Mouse (Mus musculus) intestine, postnatal 0 days (tissue): ENCODE measurements around the gene Ascc1. TPM values are rescaled to one million over a fixed set of nuclear protein-coding genes. Genes with fewer than 3 reads are reported as not detected.

Experiments used
- ATAC-seq: fragments of 200-750 bp; cut with Nextera tagmentation; 2 replicates; pipeline ENCODE4 v1.8.0; 2017; ENCODE audit warnings: mild to moderate bottlenecking, moderate TSS enrichment, moderate library complexity
- H3K27ac ChIP-seq: fragments of 300-500 bp; sonication (generic); 2 replicates; pipeline ENCODE4 v1.5.1; 2014; ENCODE audit warnings: mild to moderate bottlenecking, low read depth, low read length, moderate library complexity
- H3K27me3 ChIP-seq: fragments of 300-500 bp; sonication (generic); replicated peaks from 2 replicates; pipeline ENCODE4 v1.6.1; 2014; ENCODE audit warnings: low read length, mixed read lengths; ENCODE audit not compliant: control insufficient read depth, insufficient read depth
- H3K36me3 ChIP-seq: fragments of 300-500 bp; sonication (generic); 2 replicates; pipeline ENCODE4 v1.6.1; 2014; ENCODE audit warnings: mild to moderate bottlenecking, moderate library complexity; ENCODE audit not compliant: control insufficient read depth, insufficient read depth
- H3K4me1 ChIP-seq: fragments of 300-500 bp; sonication (generic); replicated peaks from 2 replicates; pipeline ENCODE4 v1.6.1; 2014; ENCODE audit warnings: antibody characterized with exemption, low read length, mixed read lengths; ENCODE audit not compliant: control insufficient read depth, insufficient read depth
- H3K4me2 ChIP-seq: fragments of 300-500 bp; sonication (generic); replicated peaks from 2 replicates; pipeline ENCODE4 v1.6.1; 2014; ENCODE audit warnings: low read depth, mild to moderate bottlenecking, moderate library complexity
- H3K4me3 ChIP-seq: fragments of 300-500 bp; sonication (generic); 2 replicates; pipeline ENCODE4 v1.5.1; 2014; ENCODE audit warnings: low read depth, low read length
- H3K9ac ChIP-seq: fragments of 300-500 bp; sonication (generic); 2 replicates; pipeline ENCODE4 v1.6.1; 2014; ENCODE audit warnings: mild to moderate bottlenecking, low read depth, low read length
- H3K9me3 ChIP-seq: fragments of 300-500 bp; sonication (generic); 2 replicates; pipeline ENCODE4 v1.6.1; 2016; ENCODE audit warnings: mixed run types; ENCODE audit not compliant: control insufficient read depth
- CTCF ChIP-seq: sonication (generic); IDR thresholded peaks from 2 replicates; pipeline ENCODE4 v1.5.1; 2016; ENCODE audit warnings: low read depth, mild to moderate bottlenecking, control low read depth, antibody characterized with exemption, moderate library complexity
- WGBS: fragments of 180-500 bp; shearing (Covaris S2); extraction: QIAGEN DNeasy Blood & Tissue Kit; methylation state at CpG from one replicate; pipeline ENCODE4 v1.1.7; 2014; 5-methylcytosine and 5-hydroxymethylcytosine counted together
- polyA plus RNA-seq: library from polyadenylated mRNA; unstranded; fragments of >200 nt; fragmentation: Nextera tagmentation; extraction: Ambion mirVana; gene quantifications from 2 replicates; pipeline ENCODE4 v1.2.1, GENCODE M21; 2015

Ascc1 gene
- polyA plus RNA-seq, 1 experiment from 2014 or later = 28.7 TPM

DNA sequence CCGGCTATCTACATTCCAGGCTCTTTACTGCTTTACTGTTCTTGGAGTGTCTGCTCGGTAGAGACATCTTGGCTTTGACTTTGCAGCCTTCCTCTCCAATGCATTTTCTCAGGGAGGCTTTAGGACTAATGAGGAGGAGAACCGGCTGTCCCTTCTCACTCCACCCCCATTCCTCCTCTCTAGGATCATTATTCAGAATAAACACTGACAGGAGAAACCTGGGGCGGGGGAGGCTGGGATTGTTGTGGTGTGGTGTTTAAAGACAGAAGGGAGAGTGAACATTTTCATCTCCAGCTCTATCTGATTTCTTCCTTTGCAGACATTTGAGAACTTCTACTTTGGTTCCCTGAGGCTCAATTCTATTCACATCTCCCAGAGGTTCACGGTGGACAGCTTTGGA is 95.2 kb downstream of the Ascc1 start:
- Histone ChIP-seq H3K9me3 (no peaks in the 10 kb centered on the region), H3K4me2 (no peak overlapping the region), H3K27me3 (no peaks in the 10 kb centered on the region), H3K9ac (no peak overlapping the region), H3K4me3 (no peak overlapping the region), H3K36me3 (peaks cover 8% of the 10 kb centered on the region; the same call in 1 of the 2 replicates), H3K4me1 (no peaks in the 10 kb centered on the region), H3K27ac (no peak overlapping the region)
- 76% methylated on average over 5 of the region's 5 CpGs for WGBS
- no peak for ATAC-seq
- TF ChIP-seq CTCF = no peak

DNA sequence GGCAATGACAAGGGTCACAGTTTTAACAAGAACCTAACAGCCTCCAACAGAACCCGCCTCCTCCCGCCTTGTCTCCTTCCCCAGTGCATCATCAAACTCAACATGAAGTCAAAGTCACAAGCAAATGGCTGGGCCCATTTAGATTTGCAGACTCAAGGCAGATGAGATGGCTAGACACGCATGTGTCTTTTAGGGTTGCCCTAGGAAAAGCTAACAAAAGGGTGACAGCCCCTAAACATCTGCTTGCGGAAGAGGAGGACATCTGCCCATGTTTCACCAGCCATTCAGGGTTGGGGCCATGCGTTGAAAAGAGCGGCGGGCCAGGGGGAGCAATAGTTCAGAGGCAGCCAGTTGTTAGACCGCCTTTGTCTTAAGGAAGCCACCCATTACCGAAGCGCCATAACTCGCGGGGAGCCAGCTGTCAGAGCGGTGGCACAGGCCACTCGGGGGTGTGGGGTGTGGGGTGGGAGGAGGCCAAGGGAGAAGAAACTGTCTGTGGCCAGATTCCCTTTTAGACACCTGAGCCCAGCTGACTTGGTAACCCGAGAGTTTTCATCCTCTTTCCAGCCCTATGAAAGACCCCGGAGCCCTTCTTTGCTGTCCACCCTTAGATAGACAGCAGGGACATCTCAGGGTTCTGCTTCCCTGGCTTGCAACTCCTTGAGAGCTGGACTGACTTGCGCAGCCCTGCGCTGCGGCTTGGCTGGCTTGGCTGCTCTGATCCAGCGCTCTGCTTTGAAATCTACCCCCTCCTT is 103.0 kb downstream of the Ascc1 start:
- H3K9me3 ChIP-seq = no peaks in the 10 kb centered on the region
- TF ChIP-seq CTCF = no peak
- H3K27ac ChIP-seq = no peak overlapping the region
- no peaks in the 10 kb centered on the region for H3K4me1 ChIP-seq
- H3K4me2 ChIP-seq = no peak overlapping the region; the same call in 1 of the 2 replicates
- peaks cover 32% of the 10 kb centered on the region for H3K27me3 ChIP-seq
- peak overlapping the region; percentile 51 for H3K4me3 ChIP-seq
- 35% methylated on average over 20 of the region's 20 CpGs for WGBS
- no peak for ATAC-seq
- H3K9ac ChIP-seq = no peak overlapping the region
- 0 out of 2 replicates have a peak, but pooled peaks cover 2% of the 10 kb centered on the region for H3K36me3 ChIP-seq

DNA sequence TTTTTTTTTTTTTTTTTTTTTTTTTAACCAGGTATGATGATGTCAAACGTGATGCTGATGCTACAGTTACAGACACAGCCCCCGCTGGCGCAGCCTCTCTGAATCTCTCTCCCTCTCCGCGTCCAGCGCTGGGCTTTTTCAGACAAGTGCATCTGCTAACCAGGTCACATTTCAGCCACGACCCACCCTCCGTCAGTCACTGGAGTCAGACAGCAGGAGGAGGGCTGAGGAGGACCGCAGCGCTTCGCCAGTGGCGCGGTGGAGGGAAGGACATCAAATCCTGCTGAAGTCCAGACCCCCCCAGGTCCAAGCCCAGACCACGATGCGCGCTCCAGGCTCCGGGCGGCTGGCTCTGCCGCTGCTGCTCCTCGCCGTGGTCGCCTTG is 103.5 kb downstream of the Ascc1 start, which contains the start of gene Spock2:
Spock2 (plus strand) TSS at position 74 of the 385 bp plus-strand sequence.
- TF ChIP-seq CTCF = no peak
- Histone ChIP-seq H3K4me1 (no peaks in the 10 kb centered on the region), H3K27ac (no peak within 1 kb of the TSS), H3K9me3 (no peaks in the 10 kb centered on the region), H3K4me2 (peak within 1 kb of the TSS; percentile 96), H3K9ac (peak within 1 kb of the TSS; percentile 40), H3K27me3 (peaks cover 32% of the 10 kb centered on the region), H3K36me3 (0 out of 2 replicates have a peak, but pooled peaks cover 2% of the 10 kb centered on the region), H3K4me3 (peak within 1 kb of the TSS; percentile 51)
- peak; percentile 22; the same call in 1 of the 2 replicates for ATAC-seq
- under 1% methylated on average over 22 of the region's 22 CpGs for WGBS

DNA sequence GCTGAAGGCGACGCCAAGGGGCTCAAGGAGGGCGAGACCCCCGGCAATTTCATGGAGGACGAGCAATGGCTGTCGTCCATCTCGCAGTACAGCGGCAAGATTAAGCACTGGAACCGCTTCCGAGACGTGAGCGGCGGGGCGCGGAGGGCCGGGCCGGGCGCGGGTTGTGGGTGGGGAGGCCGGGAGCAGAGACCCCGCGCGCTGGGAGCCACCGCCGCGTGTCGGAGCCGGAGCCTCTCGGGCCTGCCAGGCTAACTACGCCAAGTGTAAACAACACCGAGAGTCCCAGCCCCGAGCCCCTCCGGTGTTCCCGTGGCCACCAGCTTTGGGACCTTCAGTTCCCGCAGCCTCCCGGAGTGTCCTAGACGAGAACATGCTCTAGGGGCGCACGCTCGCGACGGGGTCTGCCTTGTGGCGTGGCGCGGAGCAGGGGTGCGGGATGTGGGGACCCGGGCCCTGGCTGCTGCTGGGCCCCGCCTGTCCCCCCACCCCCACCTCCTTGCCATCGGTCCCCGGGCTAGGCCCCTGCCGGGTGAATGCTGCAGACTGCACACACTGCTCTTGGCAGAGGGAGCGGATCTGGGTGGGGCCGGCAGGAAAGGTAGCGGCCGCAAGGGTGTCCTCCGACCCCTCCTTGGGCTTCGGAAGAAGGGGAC is 104.1 kb downstream of the Ascc1 start:
- H3K27me3 ChIP-seq = peaks cover 32% of the 10 kb centered on the region
- WGBS = 1% methylated on average over 57 of the region's 57 CpGs
- H3K36me3 ChIP-seq = 0 out of 2 replicates have a peak, but pooled peaks cover 2% of the 10 kb centered on the region
- peak overlapping the region; percentile 51 for H3K4me3 ChIP-seq
- no peaks in the 10 kb centered on the region for H3K4me1 ChIP-seq
- no peaks in the 10 kb centered on the region for H3K9me3 ChIP-seq
- peak; percentile 57 for TF ChIP-seq CTCF
- peak overlapping the region; percentile 40 for H3K9ac ChIP-seq
- peak; percentile 31; the same call in 1 of the 2 replicates for ATAC-seq
- peak overlapping the region; percentile 96 for H3K4me2 ChIP-seq
- no peak overlapping the region for H3K27ac ChIP-seq

DNA sequence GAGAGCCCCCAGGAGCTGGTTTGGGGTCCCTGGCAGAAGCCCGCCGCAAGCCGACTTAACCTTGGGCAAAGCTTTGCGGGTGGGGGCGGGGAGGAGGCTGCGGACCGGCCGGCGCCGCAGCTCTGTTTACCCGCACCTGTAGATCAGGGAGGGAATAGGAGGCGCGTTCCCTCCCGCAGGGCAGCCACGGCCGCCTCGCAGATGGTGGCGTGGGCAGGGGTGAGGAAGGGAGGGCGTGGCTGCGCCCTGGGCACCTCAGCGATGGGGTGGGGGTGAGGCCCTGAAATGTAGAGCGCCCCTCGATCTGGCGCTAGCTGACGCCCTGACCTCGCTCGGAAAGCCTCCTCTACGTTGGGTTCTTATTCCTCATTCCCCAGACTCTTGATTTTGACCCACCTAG is 104.8 kb downstream of the Ascc1 start:
- 7% methylated on average over 28 of the region's 28 CpGs for WGBS

DNA sequence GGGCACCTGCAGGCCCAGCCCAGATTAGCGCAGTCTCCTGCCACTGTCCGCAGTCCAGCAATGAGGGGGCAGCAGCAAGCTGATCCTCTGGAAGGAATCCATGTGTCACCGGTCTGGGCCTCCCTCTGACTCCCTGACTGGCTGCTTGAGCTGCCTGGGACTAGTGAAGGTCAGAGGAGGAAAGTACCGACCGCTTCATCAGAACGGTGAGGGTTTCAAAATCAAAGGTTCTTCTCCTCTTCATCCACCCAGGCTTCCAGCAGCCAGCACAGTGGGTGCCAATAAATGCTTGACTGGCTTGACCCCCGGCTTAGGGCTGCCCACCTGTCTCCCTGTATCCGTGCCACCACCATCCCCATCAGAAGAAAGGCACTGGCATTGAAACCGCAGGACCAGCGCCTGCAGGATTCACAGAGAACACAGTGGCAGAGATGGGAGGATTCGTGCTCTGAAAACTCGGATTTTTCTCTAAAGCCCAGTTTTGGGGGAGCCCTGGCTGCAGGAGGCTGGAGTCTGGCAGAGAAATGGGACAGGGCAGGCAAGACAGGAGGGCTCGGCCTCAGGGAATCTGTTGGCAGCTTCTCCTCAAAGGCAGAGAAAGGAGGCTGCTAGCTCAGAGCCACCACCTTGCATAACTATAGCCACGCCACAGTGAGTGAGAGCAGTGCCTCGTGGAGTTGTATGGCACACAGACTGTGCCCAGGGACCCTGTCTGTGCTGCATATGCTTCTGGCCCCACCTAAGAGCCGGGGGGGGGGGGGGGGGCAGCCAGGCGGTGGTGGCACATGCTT is 105.9 kb downstream of the Ascc1 start:
- no peak overlapping the region for H3K4me3 ChIP-seq
- H3K4me2 ChIP-seq = no peak overlapping the region
- no peak for ATAC-seq

More for the DNA sequence above, 104.8 kb downstream of the Ascc1 start:
- peak overlapping the region; percentile 40 for H3K9ac ChIP-seq
- no peak for TF ChIP-seq CTCF
- H3K4me3 ChIP-seq = peak overlapping the region; percentile 51
- H3K4me1 ChIP-seq = no peaks in the 10 kb centered on the region
- H3K4me2 ChIP-seq = peak overlapping the region; percentile 96
- H3K27me3 ChIP-seq = peaks cover 32% of the 10 kb centered on the region
- ATAC-seq = no peak
- H3K9me3 ChIP-seq = no peaks in the 10 kb centered on the region
- H3K27ac ChIP-seq = no peak overlapping the region
- H3K36me3 ChIP-seq = no peaks in the 10 kb centered on the region

More for the DNA sequence above, 105.9 kb downstream of the Ascc1 start:
- Histone ChIP-seq H3K27me3 (peaks cover 32% of the 10 kb centered on the region), H3K27ac (no peak overlapping the region), H3K9me3 (no peaks in the 10 kb centered on the region), H3K4me1 (no peaks in the 10 kb centered on the region), H3K36me3 (no peaks in the 10 kb centered on the region), H3K9ac (no peak overlapping the region)
- TF ChIP-seq CTCF = no peak
- 76% methylated on average over 15 of the region's 17 CpGs for WGBS
